Mouse (Mus musculus) kidney, adult 2 months (tissue): Measurements from ENCODE around the gene Gng2. TPM values are rescaled to one million over a fixed set of nuclear protein-coding genes. Genes with fewer than 3 reads are reported as not detected.

Experiments used
- DNase-seq: peaks from one replicate; pipeline ENCODE4 v3.0.0; 2021
- H3K27ac ChIP-seq: fragments of 200-500 bp; 2 replicates; pipeline ENCODE4 v1.5.1; 2012; ENCODE audit warnings: low read depth, low read length, control low read depth, inconsistent platforms; ENCODE audit not compliant: insufficient read depth
- H3K27me3 ChIP-seq: fragments of 200-500 bp; replicated peaks from 2 replicates; pipeline ENCODE4 v1.6.1; 2012; ENCODE audit warnings: mild to moderate bottlenecking, moderate library complexity, low read length, inconsistent platforms; ENCODE audit not compliant: control insufficient read depth, insufficient read depth
- H3K36me3 ChIP-seq: fragments of 200-500 bp; 2 replicates; pipeline ENCODE4 v1.6.1; 2012; ENCODE audit warnings: mild to moderate bottlenecking, moderate library complexity, low read length, inconsistent platforms; ENCODE audit not compliant: control insufficient read depth, insufficient read depth
- H3K4me1 ChIP-seq: fragments of 200-500 bp; 2 replicates; pipeline ENCODE4 v1.6.1; 2011; ENCODE audit warnings: low read length; ENCODE audit not compliant: control insufficient read depth, insufficient read depth
- H3K4me3 ChIP-seq: fragments of 200-500 bp; 2 replicates; pipeline ENCODE4 v1.5.1; 2011; ENCODE audit warnings: mild to moderate bottlenecking, low read depth, low read length, control low read depth; ENCODE audit not compliant: insufficient read depth
- CTCF ChIP-seq: fragments of 200-500 bp; conservative IDR thresholded peaks from 2 replicates; pipeline ENCODE4 v1.5.1; 2011; ENCODE audit warnings: low read depth, mild to moderate bottlenecking, control low read depth, low read length, moderate library complexity, mixed read lengths; ENCODE audit not compliant: insufficient read depth, insufficient read length
- POLR2A ChIP-seq: fragments of 200-500 bp; IDR thresholded peaks from one replicate; pipeline ENCODE4 v1.6.1; 2011; ENCODE audit warnings: low read depth, low read length, control low read depth
- WGBS: fragments of 180-500 bp; shearing (Covaris S2); methylation state at CpG from one replicate; pipeline ENCODE4 v1.1.7; 2018; 5-methylcytosine and 5-hydroxymethylcytosine counted together
- polyA plus RNA-seq: library from polyadenylated mRNA; depleted of rRNA; stranded (reverse); fragments of >200 nt; gene quantifications from 2 replicates; pipeline ENCODE4 v1.2.3, GENCODE M21; 2012

The Gng2 gene
- polyA plus RNA-seq, 1 experiment = 9.0 TPM

DNA sequence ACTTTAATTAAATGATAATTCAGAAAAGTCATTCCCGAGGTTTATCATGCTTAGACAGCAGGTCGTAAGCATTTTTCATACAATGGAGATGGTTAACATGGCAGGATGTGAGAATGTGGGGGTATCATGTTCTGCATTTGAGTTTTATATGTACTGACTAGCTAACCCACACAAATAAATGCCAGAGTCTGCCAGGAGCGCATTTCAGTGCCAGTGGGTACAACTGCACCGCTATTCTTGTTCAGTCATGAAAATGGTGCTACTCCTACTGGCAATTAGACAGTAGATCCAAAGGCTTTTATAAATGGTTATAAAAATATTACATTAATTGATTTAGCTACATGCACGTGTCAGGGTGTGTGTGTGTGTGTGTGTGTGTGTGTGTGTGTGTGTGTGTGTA is 38.9 kb downstream of the Gng2 start:
- Histone ChIP-seq H3K27me3 (no peaks in the 10 kb centered on the region), H3K4me3 (no peak overlapping the region), H3K4me1 (no peaks in the 10 kb centered on the region), H3K36me3 (no peaks in the 10 kb centered on the region), H3K27ac (no peak overlapping the region)
- 88% methylated on average over 5 of the region's 5 CpGs for WGBS
- no peak for DNase-seq
- TF ChIP-seq POLR2A = no peak

DNA sequence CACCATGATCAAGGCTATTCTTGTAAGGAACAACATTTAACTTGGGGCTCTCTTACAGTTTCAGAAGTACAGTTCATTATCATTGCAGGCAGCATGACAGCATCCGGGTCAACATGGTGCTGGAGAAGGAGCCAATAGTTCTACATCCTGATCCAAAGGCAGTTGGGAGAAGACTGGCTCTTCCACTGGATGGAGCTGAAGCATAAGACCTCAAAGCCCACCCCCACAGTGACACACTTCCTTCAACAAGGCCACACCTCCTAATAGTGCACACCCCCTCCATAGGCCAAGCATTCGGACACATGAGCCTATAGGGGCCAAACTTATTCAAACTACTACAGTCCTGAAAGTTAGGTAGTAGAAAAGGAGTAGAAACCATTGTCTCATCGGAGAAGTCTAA is 42.3 kb downstream of the Gng2 start:
- Histone ChIP-seq H3K36me3 (no peaks in the 10 kb centered on the region), H3K4me1 (no peaks in the 10 kb centered on the region), H3K4me3 (no peak overlapping the region), H3K27me3 (no peaks in the 10 kb centered on the region), H3K27ac (no peak overlapping the region)
- TF ChIP-seq POLR2A = no peak
- no peak for TF ChIP-seq CTCF
- no peak for DNase-seq
- WGBS = 93% methylated on average over 3 of the region's 3 CpGs

DNA sequence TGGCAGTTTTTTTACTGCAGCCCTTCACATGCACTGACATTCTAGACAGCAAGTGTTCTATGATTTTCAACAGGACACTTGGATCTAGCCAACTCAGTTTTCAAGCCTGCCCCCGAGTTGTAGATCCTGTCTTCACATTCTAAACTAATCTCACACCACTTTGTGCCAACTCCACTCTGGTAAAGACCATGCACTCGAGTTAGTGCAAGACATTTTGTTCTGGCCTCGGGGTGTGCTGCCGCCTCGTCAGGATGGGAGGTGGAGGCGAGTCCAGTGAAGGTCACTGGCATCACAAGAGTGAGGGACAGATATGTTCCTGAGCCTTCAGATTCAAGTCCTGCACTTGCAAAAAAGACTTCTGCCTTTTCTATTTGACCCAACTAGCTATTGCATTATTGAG is 44.1 kb downstream of the Gng2 start:
- Histone ChIP-seq H3K27ac (no peak overlapping the region), H3K36me3 (no peaks in the 10 kb centered on the region), H3K4me1 (no peaks in the 10 kb centered on the region), H3K27me3 (no peaks in the 10 kb centered on the region), H3K4me3 (no peak overlapping the region)
- TF ChIP-seq POLR2A = no peak
- TF ChIP-seq CTCF = no peak
- DNase-seq = no peak
- WGBS = 83% methylated on average over 6 of the region's 6 CpGs

DNA sequence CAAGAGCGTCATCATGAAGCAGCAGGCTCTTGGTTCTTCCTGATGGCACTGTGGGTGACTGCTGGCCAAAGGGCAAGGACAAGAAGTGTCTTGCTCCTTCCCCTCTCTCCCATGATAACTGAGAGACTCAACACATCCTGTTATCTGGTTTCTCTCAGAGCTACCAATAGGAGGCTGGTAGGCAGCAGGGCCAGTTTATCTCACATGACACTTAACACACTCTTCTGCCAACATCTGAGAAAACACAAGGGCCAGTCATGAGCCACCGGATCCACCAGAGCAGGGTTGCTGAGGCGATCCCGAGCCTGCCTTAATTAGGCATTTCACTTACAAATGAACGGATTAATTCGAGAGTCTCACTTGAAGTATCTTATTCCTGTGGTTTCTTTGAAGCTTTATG is 49.5 kb downstream of the Gng2 start:
- Histone ChIP-seq H3K4me1 (no peaks in the 10 kb centered on the region), H3K27me3 (no peaks in the 10 kb centered on the region), H3K27ac (no peak overlapping the region), H3K4me3 (no peak overlapping the region), H3K36me3 (no peaks in the 10 kb centered on the region)
- WGBS = 51% methylated on average over 6 of the region's 6 CpGs
- no peak for TF ChIP-seq CTCF
- no peak for TF ChIP-seq POLR2A
- DNase-seq = no peak

DNA sequence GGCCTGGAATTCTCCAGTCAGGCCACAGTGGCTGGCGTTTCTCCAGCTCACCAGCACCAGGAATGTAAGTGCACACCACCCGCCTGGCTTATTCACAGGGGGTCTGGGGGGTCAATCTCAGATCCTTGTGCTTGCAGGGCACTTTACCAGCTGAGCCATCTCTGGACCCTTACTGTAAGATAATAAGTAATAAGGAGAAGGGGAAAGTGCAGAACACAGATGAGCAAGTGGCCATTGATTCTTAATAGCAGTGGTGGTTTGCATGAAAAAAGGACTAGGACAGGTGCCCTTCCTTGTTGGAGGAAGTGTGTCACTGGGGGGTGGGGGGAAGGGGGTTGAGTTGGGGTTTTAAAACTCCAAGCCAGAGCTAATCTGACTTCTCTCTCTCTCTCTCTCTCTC is 50.3 kb downstream of the Gng2 start:
- DNase-seq = no peak
- H3K27me3 ChIP-seq = no peaks in the 10 kb centered on the region
- TF ChIP-seq CTCF (no peak), POLR2A (no peak)
- H3K27ac ChIP-seq = no peak overlapping the region
- no peaks in the 10 kb centered on the region for H3K36me3 ChIP-seq
- no peaks in the 10 kb centered on the region for H3K4me1 ChIP-seq
- WGBS = 68% methylated on average over 2 of the region's 2 CpGs
- H3K4me3 ChIP-seq = no peak overlapping the region

DNA sequence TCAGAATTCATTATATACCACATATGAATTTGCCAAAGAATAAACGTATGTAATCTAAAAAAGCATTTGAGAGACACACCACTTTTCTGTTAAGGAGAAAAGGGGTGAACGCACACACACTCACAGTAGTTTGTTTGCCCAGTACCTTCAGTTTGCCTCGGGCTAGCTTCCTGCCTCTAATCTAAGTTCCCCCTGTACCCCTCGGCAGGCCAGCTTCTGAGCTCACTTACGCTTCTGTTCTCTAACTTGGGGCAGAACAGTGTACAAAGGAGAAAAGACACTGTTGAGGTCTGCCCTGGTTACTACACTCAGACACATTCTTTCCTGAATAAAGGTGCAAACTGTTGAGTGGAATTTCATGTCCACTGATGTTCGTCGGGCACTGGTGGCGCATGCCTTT is 51.1 kb downstream of the Gng2 start:
- 84% methylated on average over 8 of the region's 8 CpGs for WGBS
- H3K27me3 ChIP-seq = no peaks in the 10 kb centered on the region
- no peaks in the 10 kb centered on the region for H3K4me1 ChIP-seq
- no peaks in the 10 kb centered on the region for H3K36me3 ChIP-seq
- H3K27ac ChIP-seq = no peak overlapping the region
- no peak overlapping the region for H3K4me3 ChIP-seq
- DNase-seq = no peak
- TF ChIP-seq CTCF (no peak), POLR2A (no peak)

DNA sequence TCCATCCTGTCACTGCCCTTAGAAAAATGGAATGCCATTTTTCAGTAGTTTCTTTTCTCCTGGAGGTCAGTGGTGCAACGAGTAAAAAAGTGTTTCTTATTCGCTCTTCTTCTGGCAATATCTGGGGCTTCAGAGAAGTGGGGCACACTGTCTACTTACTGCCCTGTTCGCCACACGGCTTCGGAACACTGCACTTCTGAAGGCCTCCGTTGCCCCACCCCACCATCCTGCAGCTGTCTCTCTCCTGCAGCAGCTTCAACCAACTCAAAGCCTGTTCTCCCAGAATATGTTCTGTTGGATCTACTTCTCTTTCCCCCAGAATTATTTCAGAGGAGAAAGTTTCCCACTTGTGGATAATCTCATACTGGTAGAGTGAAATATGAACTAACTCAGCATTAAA is 52.3 kb downstream of the Gng2 start:
- H3K27me3 ChIP-seq = no peaks in the 10 kb centered on the region
- H3K36me3 ChIP-seq = no peaks in the 10 kb centered on the region
- no peak overlapping the region for H3K4me3 ChIP-seq
- DNase-seq = no peak
- H3K4me1 ChIP-seq = no peaks in the 10 kb centered on the region
- no peak for TF ChIP-seq POLR2A
- TF ChIP-seq CTCF = no peak
- no peak overlapping the region for H3K27ac ChIP-seq
- 80% methylated on average over 6 of the region's 6 CpGs for WGBS

DNA sequence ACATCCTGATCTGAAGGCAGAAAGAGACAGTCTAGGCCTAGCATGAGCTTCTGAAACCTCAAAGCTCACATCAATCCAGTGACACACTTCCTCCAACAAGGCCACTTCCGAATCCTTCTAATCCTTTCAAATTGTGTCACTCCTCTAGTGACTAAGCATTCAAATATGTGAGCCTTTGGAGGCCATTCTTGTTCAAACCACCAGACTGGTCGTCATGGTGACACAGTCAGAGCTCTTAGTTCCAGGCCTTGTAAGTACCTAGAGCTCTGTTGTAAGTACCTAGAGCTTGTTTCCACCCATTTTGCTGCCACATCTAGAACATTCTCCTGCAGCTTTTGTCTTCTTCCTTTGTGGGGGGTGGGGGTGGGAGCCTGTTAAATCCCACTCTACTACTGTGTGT is 53.3 kb downstream of the Gng2 start:
- DNase-seq = no peak
- no peaks in the 10 kb centered on the region for H3K4me1 ChIP-seq
- no peaks in the 10 kb centered on the region for H3K27me3 ChIP-seq
- H3K36me3 ChIP-seq = no peaks in the 10 kb centered on the region
- no peak overlapping the region for H3K4me3 ChIP-seq
- WGBS = 94% methylated on average over 2 of the region's 2 CpGs
- no peak overlapping the region for H3K27ac ChIP-seq
- no peak for TF ChIP-seq POLR2A
- no peak for TF ChIP-seq CTCF
